Mouse (Mus musculus) left cerebral cortex, postnatal 4 days (tissue): ENCODE data around the gene Mre11a. TPM values are rescaled to one million over a fixed set of nuclear protein-coding genes. Genes with fewer than 3 reads are reported as not detected.

Source experiments
- DNase-seq: peaks from one replicate; pipeline ENCODE4 v3.0.0-alpha.2; 2022
- intact Hi-C: fragments of 180-260 bp; cut with DNase I; formaldehyde crosslinking; loops from one replicate; pipeline ENCODE4 v1.15.1; 2025
- total RNA-seq, 2 experiments: library from RNA; stranded (reverse); gene quantifications; 2 replicates each; pipeline ENCODE4 v1.2.3; 2021

Mre11a gene
- total RNA-seq, result 10 to 100 TPM; 13.7 to 16.2 TPM

- DNase-seq, result peak; percentile 91
- intact Hi-C loops, result loop anchor here (10.0 kb wide), 1 partner anchor 230 kb away; no protein-coding TSS in a partner anchor
Measured at GRCm38 (mm10) chr9:14784039-14785002, at the start of gene Mre11a, which contains the start of gene Ankrd49. TSS of gene Mre11a (plus strand) at chr9:14784654. TSS of gene Ankrd49 (minus strand) at chr9:14784856.

GRCm38 (mm10) chr9:14739498-14740150, 44.8 kb upstream of the Mre11a start:
- no peak for DNase-seq
- intact Hi-C loops, result no loop called here

- no peak for DNase-seq
- intact Hi-C loops, result no loop called here
Measured at GRCm38 (mm10) chr9:14740151-14740924, 44.1 kb upstream of the Mre11a start, which contains the start of gene Piwil4. TSS of gene Piwil4 (minus strand) at chr9:14740733.

- intact Hi-C loops, result no loop called here
- DNase-seq, result no peak
Measured at GRCm38 (mm10) chr9:14750901-14751502, 33.5 kb upstream of the Mre11a start.

GRCm38 (mm10) chr9:14751503-14752000, 32.9 kb upstream of the Mre11a start:
- DNase-seq, result no peak
- intact Hi-C loops, result no loop called here

GRCm38 (mm10) chr9:14752001-14752522, 32.4 kb upstream of the Mre11a start, which contains the start of gene Fut4:
TSS of gene Fut4 (minus strand) at chr9:14752393.
- peak; percentile 17 for DNase-seq
- intact Hi-C loops, result no loop called here

GRCm38 (mm10) chr9:14753947-14754346, 30.5 kb upstream of the Mre11a start:
- intact Hi-C loops, result no loop called here
- no peak for DNase-seq

GRCm38 (mm10) chr9:14754469-14754868, 30.0 kb upstream of the Mre11a start:
- DNase-seq, result no peak
- intact Hi-C loops, result no loop called here

GRCm38 (mm10) chr9:14758590-14758989, 25.9 kb upstream of the Mre11a start:
- no peak for DNase-seq
- intact Hi-C loops, result no loop called here

GRCm38 (mm10) chr9:14759261-14759660, 25.2 kb upstream of the Mre11a start:
- intact Hi-C loops, result no loop called here
- DNase-seq, result no peak

- intact Hi-C loops, result loop anchor here (10.0 kb wide), 1 partner anchor 240 kb away; no protein-coding TSS in a partner anchor
- peak; percentile 45 for DNase-seq
Measured at GRCm38 (mm10) chr9:14764765-14765164, 19.7 kb upstream of the Mre11a start.

- intact Hi-C loops, result loop anchor here (10.0 kb wide), 1 partner anchor 245 kb away; no protein-coding TSS in a partner anchor
- no peak for DNase-seq
Measured at GRCm38 (mm10) chr9:14769811-14770210, 14.6 kb upstream of the Mre11a start.

GRCm38 (mm10) chr9:14770803-14771471, 13.5 kb upstream of the Mre11a start, which contains the start of gene 1700012B09Rik:
TSS of gene 1700012B09Rik (minus strand) at chr9:14771030.
- DNase-seq, result peak; percentile 13
- intact Hi-C loops, result no loop called here

- DNase-seq, result no peak
- intact Hi-C loops, result no loop called here
Measured at GRCm38 (mm10) chr9:14772074-14772473, 12.4 kb upstream of the Mre11a start.

GRCm38 (mm10) chr9:14773813-14774212, 10.6 kb upstream of the Mre11a start:
- intact Hi-C loops, result no loop called here
- DNase-seq, result no peak

GRCm38 (mm10) chr9:14778341-14778740, 6.1 kb upstream of the Mre11a start:
- no peak for DNase-seq
- intact Hi-C loops, result no loop called here

- intact Hi-C loops, result loop anchor here (10.0 kb wide), 1 partner anchor 227 kb away; no protein-coding TSS in a partner anchor
- no peak for DNase-seq
Measured at GRCm38 (mm10) chr9:14787356-14787755, 2.9 kb downstream of the Mre11a start.

- DNase-seq, result no peak
- intact Hi-C loops, result no loop called here
Measured at GRCm38 (mm10) chr9:14805714-14806113, 21.3 kb downstream of the Mre11a start.

GRCm38 (mm10) chr9:14806786-14807185, 22.3 kb downstream of the Mre11a start:
- intact Hi-C loops, result no loop called here
- no peak for DNase-seq
